Mouse (Mus musculus) frontal cortex, postnatal 10 days (tissue): ENCODE data around the gene Cirbp.

Source experiments
- DNase-seq, 2 experiments: peaks; one replicate each; pipeline ENCODE4 v3.0.0; 2022; ENCODE audit warnings: low spot score in 2 of 2, mixed read lengths in 1 of 2

Gene Cirbp

DNA sequence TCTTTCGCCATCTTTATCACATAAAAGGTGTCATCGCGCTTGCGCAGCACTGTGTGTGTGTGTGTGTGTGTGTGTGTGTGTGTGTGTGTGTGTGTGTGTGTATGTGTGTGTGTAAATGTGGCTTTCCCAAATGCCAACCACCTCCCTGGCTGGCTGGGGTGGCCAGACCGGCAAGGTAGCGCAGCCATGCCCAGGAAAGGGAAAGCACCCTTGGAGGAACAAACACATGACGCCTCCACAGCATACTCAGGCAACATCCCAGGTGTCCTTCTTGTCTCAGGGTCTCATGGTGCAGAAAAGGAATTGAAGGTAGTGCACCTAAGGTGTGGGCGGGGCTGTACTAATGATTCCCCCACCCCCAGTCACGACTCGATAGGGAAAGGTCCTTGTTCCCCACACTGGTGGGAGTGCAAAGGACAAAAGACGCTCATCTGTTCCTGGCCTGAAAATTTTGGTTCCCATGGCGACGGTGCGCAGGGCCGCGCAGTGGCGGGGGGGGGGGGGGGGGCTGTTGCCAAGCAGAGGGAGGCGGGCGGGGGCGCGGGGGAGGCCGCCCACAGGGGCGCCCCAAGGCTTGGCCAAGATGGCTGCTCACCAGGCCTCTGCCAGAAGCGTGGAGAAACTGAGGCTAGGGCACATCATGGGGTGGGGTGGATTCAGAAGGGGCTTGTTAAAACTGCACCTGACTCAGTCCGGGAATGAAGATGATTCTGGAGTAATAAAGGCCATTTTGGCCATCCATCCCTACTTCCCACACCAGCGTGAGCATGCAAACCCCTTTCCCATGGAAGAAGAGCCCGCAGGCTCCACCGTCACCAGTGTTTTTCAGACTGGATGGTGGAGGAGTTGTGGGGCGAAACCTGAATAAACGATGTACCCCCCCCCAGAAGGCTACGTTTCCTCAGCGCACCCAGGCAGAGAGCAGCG lies 27.9 kb upstream of the Cirbp start:
- no peak for DNase-seq

DNA sequence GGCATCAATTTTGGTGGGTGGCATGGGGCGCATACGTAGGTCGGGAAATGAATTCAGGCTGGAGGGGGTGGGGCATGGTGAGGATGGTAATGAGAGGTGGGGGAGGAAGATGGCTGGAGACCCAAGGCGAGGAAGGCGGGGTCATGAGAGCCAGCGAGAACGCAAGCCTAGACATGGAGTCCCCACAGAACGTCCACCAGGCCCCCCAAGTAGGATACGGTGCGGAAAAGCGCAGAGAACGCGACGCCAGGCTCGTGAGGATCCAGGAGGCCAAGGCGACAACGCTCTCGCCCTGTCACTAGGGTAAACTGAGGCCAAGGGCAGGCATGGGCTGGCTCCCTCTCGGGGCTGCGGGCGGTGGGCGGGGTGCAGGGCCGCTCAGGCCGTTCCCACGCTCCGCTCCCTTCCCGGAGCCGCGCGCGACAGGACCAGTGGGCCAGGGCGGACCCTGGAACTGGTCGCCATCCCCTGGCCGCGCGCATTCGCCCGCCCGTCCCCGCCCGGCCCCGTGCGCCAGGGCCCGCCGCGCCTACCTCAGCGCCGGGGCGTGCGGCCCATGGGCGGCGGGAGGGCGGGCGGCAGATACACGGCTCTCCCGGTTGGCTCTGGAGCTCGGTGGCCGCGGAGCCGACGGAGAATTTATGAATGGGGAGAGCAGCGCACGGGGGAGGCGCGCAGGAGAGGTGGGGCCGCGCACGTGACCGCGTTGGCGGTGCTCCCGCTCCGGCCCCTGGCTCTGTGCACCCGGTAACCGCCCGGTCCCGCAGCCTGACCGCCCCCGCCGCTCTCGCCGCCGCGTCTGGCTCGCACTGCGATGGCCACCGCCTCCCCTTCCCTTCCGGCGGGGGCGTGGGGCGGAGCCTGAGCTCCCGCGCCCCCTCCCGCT lies 27.0 kb upstream of the Cirbp start, which contains the start of gene Atp5d:
TSS of gene Atp5d (plus strand) at position 80 of the 886 bp plus-strand sequence.
- DNase-seq, result peak in 1 of 2 experiments; percentile 73

DNA sequence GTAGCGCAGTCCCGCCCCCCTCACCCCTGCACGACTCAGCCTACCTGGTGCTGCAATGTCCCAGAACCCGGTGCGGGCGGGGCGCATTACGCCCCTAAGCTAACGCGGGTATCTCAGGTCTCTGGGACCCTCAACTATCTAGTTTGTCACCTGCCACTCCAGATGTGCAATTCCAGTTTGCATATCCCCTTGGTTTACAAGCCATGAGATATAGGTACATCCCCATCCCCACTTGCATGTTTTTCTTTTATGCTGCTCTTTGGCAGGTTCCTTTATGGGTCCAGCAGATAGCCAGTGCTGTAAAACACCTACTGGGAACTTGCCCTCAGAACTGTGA lies 26.4 kb upstream of the Cirbp start:
- DNase-seq, result no peak

DNA sequence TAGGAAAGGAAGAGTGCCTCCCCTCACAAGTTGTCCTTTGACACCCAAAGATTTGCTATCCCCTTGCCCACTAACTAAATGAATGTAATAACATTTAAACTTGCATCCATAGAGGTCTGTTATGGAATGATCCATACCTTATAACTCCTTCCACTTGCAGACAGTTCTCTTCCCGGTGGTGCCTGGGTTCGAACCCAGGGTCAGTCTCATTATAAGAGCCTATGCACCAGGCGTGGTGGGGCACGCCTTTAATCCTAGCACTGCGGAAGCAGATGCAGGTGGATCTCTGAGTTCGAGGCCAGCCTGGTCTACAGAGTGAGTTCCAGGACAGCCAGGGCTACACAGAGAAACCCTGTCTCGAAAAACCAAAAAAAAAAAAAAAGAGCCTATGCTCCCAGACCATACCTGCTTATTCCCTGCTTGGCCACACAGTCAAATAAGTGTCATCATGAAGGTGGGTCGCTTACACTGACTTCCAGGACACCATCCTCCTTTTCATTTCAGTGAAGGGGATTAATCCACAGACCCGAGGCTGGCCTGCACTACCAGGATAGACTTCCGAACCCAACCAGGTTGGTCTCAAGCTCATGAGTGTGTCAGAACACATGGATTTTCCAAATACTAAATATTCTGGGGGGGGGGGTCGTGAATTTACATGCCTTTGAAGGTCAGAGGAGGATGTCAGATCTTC lies 25.7 kb upstream of the Cirbp start:
- no peak for DNase-seq

DNA sequence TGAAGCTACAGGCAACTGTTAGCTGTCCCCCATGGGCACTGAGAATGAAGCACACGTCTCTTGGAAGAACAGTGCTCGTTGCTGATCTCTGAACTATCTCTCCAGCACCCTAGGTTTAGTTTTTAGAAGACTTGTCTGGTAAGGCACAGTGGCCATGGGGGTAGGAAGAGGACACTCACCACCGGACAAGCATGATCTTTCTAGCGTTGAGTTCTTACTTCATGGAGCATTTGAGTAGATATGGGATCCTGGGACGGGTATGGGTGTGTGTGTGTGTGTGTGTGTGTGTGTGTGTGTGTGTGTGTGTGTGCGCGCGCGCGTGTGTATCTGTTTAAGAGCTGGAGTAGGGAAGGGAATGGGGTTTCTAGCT lies 25.1 kb upstream of the Cirbp start, which contains the start of gene Cbarp:
TSS of gene Cbarp (minus strand) at position 170 of the 370 bp plus-strand sequence.
- no peak for DNase-seq

DNA sequence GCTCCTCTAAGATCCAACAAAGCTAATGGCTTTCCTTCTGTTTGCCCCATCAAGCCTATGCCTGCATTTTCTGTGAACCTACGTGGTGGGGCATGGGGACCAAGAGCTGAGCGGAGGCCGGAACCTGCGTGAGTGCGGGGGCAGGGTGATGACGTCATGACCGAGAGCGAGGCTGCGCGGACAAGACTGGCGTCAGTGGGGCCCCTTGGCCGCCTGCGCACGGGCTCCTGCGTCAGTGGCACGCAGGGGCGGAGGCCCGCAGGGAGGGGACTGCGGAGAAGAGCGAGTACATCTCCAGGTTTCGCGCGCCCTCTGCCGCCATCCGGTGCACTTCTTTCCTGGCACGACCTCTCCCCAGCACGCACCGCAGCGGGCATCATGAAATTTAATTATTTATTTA lies 24.5 kb upstream of the Cirbp start:
- peak; percentile 96 to 97 for DNase-seq

DNA sequence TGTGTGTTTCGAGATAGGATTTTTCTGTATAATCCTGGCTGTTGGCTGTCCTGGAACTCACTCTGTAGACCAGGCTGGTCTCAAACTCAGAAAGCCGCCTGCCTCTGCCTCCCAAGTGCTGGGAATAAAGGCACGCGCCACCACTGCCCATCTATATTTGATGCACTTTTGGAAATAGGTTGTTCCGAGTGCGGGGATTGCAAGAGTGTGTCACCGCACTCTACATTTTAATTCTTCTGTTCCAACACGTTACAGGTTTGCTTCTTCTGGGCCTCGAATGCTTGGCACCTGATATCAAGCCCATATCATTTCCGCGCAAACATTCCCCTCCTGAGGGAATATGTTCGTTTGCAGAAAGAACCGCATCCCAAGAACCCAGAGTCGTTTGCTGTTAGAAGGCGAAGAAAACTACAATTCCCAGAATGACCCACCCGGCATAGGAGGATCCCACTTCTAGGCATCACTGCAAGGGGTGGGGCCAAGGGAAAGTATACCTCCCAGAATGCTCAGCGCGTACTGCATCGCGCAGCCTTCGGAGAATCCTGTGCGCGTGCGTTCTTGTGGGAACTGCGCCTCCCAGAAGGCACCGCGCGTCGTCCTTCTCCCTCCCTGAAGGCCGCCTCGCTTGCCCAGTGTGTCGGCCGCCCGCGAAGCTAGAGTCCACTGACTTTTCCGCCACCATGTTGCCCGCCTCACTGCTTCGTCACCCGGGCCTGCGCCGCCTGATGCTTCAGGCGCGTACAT lies 23.8 kb upstream of the Cirbp start:
- peak; percentile 93 for DNase-seq

DNA sequence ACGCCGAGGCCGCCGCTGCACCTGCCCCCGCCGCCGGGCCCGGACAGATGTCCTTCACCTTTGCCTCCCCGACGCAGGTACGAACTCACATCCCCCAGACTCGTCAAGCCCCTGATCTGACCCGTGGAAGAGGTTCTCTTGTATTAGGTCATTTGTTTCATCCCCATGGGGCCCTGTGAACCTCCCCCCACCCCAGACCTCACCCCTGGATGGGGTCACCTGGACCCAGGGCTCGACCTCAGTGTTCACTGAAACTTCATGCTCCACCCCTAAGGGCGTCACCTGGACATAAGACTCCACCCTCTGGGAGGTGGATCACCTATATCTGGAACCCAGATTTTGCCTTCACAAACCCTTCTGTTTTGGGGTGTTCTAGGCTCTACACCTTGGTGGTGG lies 23.3 kb upstream of the Cirbp start:
- no peak for DNase-seq

DNA sequence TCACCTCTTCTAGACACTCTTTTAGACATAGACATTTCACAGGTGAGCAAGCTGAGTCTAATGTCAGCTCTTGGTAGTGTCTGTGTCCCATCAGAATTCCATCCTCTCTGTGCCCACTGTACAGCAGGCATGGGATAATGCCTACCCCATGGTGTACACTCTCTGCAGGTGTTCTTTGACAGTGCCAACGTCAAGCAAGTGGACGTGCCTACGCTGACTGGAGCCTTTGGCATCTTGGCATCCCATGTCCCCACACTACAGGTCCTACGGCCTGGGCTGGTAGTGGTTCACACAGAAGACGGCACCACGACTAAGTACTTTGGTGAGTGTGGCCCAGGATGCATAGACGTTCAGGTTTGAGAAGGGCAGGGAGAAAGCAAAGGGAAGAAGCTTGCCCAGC lies 22.1 kb upstream of the Cirbp start:
- DNase-seq, result no peak

DNA sequence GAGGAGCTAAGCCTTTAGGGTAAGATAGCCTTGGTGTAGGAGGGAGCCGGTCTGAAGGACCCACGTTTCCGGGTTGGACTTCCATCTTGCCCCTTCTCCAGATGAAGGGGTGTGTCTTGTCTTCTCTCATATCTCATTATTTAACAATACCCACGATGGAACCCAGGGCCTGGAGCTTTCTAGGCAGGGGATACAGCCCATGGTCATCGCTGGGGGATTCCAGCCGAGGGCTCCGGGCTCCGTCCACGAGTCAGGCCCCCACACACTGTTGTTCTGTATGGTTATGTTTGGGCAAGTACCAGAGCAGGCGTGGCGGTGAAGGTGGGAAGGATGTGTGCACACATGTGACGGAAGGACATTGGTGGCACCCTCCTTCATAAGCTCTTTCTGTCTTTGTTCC lies 21.6 kb upstream of the Cirbp start:
- DNase-seq, result no peak

DNA sequence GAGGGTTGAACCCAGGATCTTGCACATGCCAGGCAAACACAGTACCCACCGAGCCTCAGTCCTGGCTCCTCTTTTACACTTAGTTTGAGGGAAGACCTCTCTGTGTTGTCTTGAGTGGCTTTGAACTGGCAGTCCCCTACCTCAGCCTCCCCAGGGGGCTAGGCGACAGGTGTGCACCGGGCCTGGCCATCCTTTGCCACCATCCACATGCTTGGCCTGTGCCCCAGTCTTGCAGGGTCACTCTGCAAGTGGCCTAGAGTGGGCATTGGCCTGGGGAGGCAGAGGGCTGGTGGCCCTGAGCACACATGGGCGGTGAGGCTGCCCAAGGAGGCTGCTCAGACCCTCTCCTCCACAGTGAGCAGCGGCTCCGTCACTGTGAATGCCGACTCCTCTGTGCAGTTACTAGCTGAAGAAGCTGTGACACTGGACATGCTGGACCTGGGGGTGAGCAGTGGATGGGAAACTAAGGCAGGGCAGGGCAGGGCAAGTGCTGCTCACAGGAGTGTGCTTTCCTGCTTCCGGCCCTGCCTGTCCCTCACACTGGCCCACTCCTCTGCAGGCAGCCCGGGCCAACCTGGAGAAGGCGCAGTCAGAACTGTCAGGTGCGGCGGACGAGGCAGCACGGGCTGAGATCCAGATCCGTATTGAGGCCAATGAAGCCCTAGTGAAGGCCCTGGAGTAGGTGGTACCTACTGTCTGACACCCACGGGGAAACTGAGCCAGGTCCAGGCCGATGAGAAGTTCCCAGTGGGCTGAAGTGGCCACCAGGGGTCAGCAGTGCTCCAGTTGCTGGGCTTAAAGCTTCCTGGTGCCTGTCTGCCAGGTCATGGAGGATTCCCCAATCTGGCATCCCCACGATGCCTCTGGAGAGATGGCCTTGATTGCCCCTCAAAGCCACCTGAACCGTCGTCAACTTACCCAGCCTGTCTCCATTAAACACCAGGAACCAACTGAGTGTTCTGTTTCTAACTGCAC lies 20.6 kb upstream of the Cirbp start:
- peak in 1 of 2 experiments; percentile 74 for DNase-seq

DNA sequence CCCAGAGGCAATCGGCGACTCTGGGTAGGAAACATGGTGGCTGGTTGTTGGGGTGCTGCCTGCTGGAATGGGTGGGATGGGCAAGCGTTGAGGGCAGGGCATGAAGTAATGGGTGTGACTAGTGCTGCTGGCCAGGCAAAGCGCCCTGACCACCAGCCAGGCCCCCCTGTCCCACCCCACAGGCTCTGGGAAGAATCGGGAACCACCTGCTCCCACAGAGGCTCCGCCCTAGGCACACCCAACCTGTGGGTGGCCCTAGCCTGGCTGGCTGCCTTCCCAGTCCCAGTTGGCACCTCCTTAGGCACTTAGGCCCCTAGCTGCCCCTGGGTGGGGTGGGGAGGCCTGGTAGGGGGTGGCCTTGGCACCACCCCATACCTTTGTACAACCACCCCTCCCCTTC lies 19.9 kb upstream of the Cirbp start:
- DNase-seq, result no peak

DNA sequence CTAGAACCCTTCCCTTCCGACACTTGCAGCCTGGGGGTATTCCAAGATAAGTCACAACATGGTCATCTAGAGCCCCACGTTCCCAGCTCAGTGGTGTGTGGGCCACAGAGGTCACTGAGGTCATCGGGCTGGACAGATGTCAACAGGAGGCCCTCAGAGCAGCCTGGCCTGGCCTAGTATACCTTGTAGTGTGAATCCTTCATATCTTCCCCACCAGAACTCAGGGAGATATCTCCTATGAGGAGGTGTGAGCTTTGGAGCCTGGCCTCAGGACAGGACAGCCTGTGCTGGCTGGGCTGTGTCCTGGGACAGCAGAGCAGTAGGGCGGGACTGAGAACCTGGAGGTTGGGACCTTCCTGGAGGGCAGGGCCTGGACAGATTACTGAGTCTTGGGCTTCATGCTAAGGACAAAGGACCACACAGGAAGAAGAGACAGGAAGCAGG lies 19.2 kb upstream of the Cirbp start:
- DNase-seq, result no peak

DNA sequence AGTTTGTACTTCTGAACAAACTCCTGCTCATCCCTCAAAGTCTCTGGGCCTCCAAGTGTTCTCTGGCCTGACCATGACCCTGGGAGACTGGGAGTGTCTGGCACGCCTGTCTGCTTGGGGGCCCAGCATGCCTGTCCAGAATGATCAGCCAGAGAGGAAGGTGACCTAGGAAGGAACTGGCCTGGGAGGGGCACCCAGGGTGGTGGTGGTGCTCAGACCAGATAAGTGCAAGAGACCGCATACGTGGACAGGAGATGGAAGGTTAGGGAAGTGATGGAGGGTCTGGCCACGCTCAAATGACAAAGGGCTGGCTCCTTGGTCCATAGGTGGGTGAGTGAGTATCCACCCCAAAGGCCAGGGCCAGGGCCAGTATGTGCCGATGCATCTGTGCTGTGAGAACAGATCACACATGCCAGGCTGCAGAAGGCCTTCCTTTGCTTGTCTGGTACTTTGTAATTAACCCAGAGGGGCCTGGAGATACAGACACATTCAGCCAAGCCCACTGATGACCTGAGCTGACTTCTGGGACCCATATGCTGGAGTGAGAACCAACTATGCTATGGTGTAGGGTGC lies 18.6 kb upstream of the Cirbp start:
- DNase-seq, result no peak

DNA sequence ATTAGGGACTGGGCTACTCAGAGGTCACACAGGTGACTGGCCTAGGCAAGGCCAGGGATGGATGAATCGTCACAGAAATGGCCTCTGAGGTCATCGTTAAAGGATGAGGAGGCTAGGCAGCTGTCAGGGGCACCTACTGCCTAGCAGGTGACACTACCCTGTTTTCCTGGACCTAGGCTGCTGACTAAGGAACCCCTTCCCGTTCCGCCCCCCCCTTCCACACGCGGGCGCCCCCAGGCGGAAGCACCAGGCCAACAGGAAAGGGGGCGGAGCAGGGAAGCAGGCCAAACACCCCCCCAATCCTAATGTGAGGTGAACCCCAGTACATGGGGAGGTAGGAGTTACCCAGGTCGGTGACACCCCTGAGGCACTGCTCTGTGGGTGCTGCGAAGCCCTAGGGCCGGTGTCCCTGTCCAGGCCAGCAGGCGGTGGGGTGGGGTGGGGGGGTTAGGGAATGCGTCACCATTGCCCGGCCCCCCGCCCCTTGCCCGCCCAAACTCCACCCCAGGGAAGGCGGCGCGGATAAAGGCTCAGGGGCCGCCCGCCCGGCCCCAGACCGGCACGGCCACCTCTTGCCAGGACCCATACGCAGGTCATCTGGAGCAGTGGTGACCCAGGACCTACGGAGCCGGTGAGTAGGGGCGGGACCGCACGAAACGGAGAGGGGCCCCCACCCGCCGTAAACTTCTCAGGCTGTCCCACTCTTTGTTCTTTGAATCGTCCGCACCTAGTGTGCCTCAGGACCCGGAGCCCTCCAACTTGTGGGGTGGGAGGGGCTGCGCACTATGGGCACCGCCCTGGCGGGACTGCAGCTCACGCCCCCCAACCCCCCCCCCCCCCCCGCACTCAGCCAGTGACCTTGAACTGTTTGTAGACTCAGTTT lies 17.8 kb upstream of the Cirbp start, which contains the start of gene Midn:
TSS of gene Midn (plus strand) at position 554 of the 883 bp plus-strand sequence.
- peak in 1 of 2 experiments; percentile 76 for DNase-seq

DNA sequence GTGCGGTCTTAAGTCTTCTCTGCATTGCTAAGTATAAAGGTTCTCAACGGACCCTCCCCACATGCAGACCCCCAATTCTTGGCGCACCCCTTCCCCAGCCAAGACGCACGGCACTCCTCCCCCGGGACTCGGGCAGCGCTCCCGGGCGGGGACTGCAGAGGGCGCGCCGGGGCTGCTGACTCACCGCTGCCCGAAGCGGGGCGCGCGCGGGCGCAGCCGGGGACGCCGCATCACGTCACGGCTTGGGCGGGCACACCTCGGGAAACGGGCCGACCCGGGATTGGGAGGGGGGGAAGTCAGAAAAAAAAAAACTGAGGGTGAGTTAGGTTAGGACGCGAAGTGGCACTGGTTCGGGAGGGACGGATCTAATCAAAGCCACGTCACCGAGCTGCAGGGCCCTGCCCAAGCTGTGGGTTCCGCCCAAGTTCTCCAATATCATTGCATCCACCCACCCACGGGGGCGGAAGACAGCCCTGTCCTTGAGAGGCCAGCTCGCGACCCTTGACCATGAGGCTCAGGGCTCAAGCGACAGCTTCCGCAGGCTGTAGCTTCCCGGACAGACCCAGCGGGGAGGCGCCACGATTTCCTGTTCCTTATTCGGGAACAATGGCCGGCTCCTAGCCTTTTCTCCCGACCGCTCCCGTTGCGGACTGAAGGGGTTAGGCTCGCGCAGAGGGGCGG lies 17.0 kb upstream of the Cirbp start:
- peak; percentile 92 to 95 for DNase-seq

DNA sequence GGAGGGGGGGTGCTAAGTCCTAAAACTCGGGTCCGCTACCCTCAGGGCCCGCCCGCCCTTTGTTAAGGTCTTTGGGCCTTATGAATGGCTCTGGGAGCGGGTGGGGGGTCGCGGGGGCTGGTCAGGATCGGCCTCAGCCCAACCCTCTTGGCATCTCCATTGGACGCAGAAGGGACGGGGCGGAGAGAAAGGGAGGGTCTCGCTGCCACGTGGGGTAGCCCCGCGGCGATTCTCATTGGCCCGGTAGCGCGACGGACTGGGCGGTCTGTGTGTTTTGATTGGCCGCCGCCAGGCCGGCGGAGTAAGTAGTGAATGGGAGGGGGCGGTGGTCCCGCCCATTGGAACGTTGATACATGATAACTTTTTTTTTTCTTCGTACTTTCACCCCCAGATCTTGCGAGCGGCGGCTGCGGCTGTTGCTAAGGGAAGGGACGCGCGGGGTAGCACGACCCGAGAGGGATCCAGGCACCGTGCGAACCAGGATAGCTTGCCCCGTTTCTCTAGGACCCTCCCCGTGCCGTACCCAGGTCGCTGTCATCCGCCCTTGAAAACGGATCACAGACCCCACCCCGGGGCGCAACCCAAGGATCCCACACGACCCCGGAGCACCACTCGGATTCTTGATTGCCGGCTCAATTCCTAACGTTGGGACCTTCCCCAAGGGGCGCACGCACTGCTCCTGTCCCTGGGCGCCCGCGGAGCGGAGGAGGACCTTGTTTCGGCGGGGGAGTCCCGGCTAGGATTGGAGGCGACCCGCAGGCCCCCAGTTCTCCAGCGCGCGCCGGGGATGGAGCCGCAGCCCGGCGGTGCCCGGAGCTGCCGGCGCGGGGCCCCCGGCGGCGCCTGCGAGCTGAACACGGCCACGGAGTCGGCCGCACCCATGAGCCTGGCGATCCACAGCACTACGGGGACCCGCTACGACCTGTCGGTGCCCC lies 16.2 kb upstream of the Cirbp start:
- DNase-seq, result peak; percentile 98 to 99
